Mouse (Mus musculus) spleen, adult 18-20 months (tissue): ENCODE measurements around the gene Olfr1359.

ENCODE experiments used
- DNase-seq, 2 experiments: peaks; one replicate each; pipeline ENCODE4 v3.0.0; 2022; ENCODE audit warnings: mixed read lengths in 2 of 2

Olfr1359 gene

GRCm38 (mm10) chr13:21727948-21728572, 30.1 kb downstream of the Olfr1359 start:
- no peak for DNase-seq

GRCm38 (mm10) chr13:21729544-21729943, 31.6 kb downstream of the Olfr1359 start:
- DNase-seq = no peak

GRCm38 (mm10) chr13:21733466-21733865, 35.6 kb downstream of the Olfr1359 start:
- no peak for DNase-seq

GRCm38 (mm10) chr13:21734010-21734905, 36.3 kb downstream of the Olfr1359 start:
- DNase-seq = peak; percentile 30 to 60

- DNase-seq = peak; percentile 58 to 71
Observed at GRCm38 (mm10) chr13:21734906-21735767, 37.2 kb downstream of the Olfr1359 start, which contains the start of gene Hist1h4j. Gene Hist1h4j (plus strand): TSS chr13:21735064.

GRCm38 (mm10) chr13:21745006-21745405, 47.1 kb downstream of the Olfr1359 start:
- DNase-seq = no peak

- no peak for DNase-seq
Observed at GRCm38 (mm10) chr13:21749387-21750158, 51.7 kb downstream of the Olfr1359 start.

GRCm38 (mm10) chr13:21750159-21751017, 52.5 kb downstream of the Olfr1359 start, which contains the start of gene Hist1h4k:
Gene Hist1h4k (minus strand): TSS chr13:21750505.
- peak; percentile 82 to 86 for DNase-seq

GRCm38 (mm10) chr13:21751417-21751816, 53.5 kb downstream of the Olfr1359 start:
- DNase-seq = no peak

GRCm38 (mm10) chr13:21751827-21752226, 53.9 kb downstream of the Olfr1359 start:
- DNase-seq = no peak

GRCm38 (mm10) chr13:21752356-21752755, 54.4 kb downstream of the Olfr1359 start:
- DNase-seq = no peak

GRCm38 (mm10) chr13:21753051-21753523, 55.2 kb downstream of the Olfr1359 start:
- no peak for DNase-seq

- peak; percentile 45 to 46 for DNase-seq
Observed at GRCm38 (mm10) chr13:21753524-21754285, 55.8 kb downstream of the Olfr1359 start, which contains the start of the genes Hist1h2ak and Hist1h2bn. Gene Hist1h2ak (minus strand): TSS chr13:21753827. Gene Hist1h2bn (plus strand): TSS chr13:21754123.

- DNase-seq = peak in 1 of 2 experiments; percentile 19
Observed at GRCm38 (mm10) chr13:21754294-21755001, 56.5 kb downstream of the Olfr1359 start.

GRCm38 (mm10) chr13:21755707-21756106, 57.8 kb downstream of the Olfr1359 start:
- DNase-seq = no peak
